Mouse (Mus musculus): ENCODE results near the gene Rasgef1b.
A peak's percentile ranks its signal among the peaks of the same experiment; 100 is the strongest.

Gene Rasgef1b

DNA sequence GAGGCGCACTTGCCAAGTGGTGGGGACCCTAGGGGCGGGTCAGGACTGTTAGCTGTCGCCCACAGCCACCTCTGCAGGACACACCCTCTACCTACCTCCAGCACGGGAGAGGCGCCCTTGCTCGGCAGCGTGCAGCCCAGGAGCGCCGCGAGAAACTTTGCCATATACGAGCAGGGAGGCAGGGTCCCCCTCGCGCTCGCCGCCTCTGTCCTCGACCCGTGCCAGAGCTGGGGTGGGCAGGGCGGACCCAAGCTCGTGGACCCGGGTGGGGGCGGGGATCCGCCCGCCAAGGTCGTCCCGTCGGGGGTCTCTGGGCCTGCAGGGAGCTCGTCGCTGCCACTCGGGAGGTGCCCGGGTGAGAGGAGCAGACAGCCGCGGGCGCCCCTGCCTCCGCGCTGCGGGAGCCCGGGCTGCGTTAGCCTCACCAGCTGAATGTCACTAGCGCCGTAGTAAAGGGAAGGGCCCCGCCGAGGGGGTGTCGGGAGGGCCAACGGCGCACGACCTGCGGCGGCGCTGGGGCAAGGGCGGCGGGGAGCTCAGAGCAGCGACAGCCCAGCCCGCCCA lies at the start of gene Rasgef1b:
Gene Rasgef1b (minus strand): TSS at position 417 of the 564 bp plus-strand sequence.
- peak; percentile 59 to 62 for DNase-seq (ENCODE audit: low spot score in 2 of 2)

- no peak for DNase-seq (ENCODE audit: low spot score in 2 of 2)
Measured at GRCm38 (mm10) chr5:99775342-99775741, 46.5 kb upstream of the Rasgef1b start.

GRCm38 (mm10) chr5:99773265-99773664 lies 44.4 kb upstream of the Rasgef1b start:
- DNase-seq (ENCODE audit: low spot score in 2 of 2), result no peak

DNA sequence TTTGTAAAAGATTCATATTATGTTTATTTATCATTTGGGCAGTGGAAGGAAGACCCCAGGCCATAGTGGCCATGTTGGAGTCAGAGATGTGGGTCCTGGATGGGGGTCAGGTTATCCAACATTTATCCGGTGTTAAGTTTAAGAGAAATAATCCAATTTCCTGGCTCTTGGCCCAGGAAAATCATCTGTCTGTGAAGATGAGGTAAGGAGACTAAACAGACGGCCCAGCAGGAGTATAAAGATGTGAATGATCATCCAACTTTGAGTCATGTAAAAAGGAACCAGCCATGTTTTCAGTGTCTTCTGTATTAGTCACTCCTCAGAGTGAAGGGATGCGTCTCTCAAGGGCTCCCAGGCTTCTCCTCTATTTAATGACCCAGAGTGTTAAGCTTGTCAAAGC lies 35.4 kb upstream of the Rasgef1b start:
- no peak for DNase-seq (ENCODE audit: low spot score in 2 of 2)

- DNase-seq (ENCODE audit: low spot score in 2 of 2), result no peak
Measured at GRCm38 (mm10) chr5:99758859-99759258, 30.0 kb upstream of the Rasgef1b start.

- peak; percentile 19 to 21 for DNase-seq (ENCODE audit: low spot score in 2 of 2)
Measured at GRCm38 (mm10) chr5:99753843-99754242, 25.0 kb upstream of the Rasgef1b start.

- peak; percentile 22 to 59 for DNase-seq (ENCODE audit: low spot score in 2 of 2)
Measured at GRCm38 (mm10) chr5:99753368-99753767, 24.5 kb upstream of the Rasgef1b start.

DNA sequence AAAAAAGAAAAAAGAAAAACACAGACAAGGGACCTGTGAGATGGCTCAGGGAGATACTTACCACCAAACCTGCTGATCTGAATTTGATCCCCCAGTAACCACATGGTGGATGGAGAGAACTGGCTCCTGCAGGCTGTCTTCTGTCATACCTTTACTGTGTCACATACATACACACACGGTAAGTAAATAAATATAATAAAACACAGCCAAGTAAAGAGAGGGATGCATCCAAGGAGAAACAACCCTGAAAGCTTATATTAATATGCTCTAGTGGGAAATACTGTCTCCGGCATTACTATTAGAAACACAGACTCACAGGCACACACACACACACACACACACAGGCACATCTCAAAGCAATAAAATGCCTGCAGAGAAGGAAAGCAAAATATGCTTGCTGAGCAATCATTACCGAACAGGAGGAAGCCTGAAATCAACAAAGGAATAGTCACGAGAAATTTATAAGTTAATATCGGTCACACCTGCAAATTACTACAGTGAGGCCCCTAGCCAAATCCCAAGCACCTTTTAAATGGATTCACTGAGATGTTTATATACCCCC lies 23.9 kb upstream of the Rasgef1b start:
- no peak for DNase-seq (ENCODE audit: low spot score in 2 of 2)

DNA sequence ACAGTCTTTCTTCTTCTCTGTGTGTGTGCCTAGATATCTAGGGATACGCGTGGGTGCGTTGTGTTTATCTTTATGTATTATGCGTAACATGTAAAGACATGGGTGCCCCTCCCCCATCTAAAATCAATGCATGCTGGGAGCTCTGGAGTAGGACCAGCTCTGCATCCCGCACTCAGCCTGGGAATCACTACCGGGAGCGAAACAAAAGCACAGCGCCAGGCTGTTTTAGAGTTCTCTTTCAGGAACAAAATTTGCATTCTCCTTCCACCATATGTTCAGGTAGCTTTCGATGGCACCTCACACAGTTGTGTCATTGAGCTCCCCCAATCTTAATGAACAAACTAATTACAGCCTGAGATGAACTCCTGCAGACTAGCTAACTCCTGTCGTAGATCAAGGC lies 19.6 kb upstream of the Rasgef1b start:
- DNase-seq (ENCODE audit: low spot score in 2 of 2), result no peak

DNA sequence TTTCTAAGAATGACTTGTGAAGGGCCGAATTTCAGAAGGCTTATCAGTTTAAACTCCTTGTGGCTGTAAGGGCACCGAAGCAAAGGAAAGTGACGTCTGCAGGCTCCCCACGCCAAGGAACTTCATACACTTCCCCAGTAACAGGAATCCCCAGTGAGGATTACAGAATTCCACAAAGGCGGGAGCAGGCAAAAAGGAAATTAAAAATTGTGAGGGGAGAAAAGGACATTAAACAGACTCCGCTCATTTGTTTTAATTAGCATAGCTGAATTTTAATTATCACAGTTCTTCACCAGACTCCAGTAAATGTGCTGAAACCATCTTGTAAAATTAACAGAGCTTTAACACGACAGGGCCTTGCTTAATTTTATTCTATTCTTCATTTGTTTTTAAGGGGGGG lies 17.2 kb upstream of the Rasgef1b start:
- no peak for DNase-seq (ENCODE audit: low spot score in 2 of 2)

DNA sequence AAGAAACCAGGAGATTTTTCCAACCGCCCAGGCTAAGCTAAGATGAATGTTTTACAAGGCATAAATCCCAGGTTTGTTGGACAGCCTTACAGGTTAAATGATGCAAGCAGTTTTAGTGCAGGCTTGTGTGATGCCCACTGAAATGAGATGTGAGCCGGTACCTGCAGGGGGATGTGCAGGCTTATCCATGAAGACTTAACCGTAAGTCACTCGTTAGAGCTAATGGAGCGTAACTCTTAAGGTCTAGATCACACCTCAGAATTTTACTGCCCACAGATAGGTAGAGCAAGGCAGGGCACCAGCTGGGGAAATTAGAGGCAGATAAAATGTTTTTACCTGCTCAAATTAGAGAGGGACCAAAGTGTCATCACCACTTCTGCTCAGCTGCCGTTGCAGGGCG lies 14.0 kb upstream of the Rasgef1b start:
- DNase-seq (ENCODE audit: low spot score in 2 of 2), result no peak

DNA sequence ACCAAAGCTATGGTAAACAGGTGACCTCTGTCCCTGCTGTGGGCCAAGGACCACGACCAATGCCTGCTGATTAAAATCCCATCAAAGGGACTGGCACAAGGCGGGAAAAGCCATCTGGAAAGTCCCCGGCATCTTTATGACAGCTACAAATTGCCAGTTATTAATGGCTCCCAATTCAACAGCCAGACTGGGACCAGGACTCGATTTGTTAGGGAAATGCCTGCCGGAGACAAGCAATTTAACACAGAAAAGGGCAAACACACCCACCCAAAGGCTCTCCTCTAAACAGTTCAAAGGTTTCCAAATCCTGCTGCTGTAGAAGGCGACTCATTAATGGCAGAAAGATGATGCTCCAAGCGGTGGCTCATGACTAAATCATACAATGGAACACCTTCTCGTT lies 13.2 kb upstream of the Rasgef1b start:
- DNase-seq (ENCODE audit: low spot score in 2 of 2), result no peak

DNA sequence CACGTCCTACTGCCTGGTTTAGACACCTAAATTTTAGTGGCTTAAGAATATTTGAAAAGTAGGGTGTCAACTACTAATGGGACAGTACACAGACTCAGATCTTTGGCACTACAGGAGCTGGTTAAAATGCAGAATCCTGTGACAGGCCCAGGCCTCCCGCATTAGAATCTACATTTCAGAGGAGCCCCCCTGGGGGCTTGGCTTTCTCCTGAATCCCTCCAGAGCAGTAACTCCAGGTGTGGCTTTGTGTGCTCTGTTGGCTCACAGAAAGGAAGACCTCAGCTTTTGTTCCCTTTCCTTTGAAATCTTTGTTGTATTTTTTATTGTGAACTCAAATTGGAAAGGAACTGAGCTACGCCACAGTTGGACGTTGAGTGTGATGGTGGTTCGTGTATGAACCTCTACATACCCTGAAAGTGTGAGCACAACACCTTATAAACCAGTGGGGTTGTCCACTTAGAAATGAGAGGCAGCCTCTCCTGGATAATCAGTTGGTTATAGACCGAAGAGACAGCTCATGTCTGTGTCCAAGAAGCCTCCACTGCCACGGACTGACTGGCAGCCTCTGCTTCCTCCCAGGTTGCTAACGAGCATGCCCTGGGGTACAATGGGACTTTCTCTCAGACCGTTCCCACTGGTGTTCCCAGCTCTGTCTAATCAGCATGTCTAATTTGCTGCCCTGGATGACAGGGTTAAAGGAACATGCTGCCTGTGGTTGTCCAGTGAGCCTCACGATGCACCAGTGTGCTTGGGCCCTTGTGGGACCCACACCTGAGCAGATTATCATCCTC lies 9.3 kb upstream of the Rasgef1b start:
- DNase-seq (ENCODE audit: low spot score in 2 of 2), result no peak

DNA sequence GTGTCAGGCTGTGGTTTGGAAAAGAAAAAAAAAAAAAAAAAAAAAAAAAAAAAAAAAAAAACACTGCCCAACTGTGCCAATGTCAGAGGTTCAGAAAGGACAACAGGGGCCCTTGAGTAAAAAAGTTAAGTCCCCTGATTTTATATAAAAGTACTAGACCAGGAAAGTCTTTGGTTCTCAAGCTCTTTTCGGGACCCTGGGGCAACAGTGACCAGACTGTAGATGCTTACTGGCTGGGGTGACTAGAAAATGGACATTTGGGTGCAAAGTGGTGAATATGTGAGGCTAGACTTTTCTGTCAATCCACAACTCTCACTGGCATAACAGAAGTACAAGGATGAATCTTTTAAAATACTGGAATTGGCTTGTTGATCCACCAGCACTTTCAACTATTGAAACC lies 1.1 kb upstream of the Rasgef1b start:
- no peak for DNase-seq (ENCODE audit: low spot score in 2 of 2)

GRCm38 (mm10) chr5:99729361-99729882 lies 557 bp upstream of the Rasgef1b start:
- peak; percentile 27 to 39 for DNase-seq (ENCODE audit: low spot score in 2 of 2)

DNA sequence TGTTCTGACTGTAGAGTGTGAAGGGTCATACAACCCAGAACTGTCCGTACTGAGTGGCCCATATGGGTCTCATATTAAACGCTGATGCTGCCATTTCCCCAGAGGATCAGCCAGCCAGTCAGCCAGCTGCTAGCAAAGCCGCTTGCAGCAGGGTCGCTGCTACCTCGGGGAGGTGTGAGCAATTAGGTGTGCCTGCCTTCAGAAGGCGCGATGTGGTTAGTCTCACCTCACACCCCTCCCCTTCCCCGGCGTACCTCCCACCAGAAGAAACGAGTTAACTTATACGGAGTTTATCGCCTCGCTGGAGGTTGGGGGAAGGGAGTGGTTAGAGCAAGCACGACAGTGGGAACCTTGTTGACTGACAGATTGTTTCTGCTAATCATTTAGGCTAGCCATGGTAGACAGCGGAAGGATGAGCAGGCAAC lies 826 bp downstream of the Rasgef1b start:
- peak; percentile 27 to 31 for DNase-seq (ENCODE audit: low spot score in 2 of 2)

DNA sequence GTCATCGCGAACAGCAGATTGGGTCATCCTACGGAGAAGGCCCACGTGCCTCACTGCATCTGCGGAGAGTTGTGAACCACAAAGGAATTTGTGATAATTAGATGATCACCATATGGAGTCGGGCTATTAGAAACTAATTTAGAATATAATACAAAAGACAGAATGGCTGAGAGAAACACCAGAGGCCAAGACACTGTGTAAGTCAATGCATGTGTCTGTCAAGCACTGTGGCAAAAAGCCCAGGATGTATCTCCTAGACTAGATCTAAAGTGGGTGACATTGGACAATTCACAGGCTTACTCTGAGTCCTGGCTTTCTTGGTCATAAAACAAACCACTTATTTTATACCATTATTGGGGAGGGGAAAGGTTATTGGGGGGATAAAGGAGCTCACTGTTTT lies 4.9 kb downstream of the Rasgef1b start:
- no peak for DNase-seq (ENCODE audit: low spot score in 2 of 2)

DNA sequence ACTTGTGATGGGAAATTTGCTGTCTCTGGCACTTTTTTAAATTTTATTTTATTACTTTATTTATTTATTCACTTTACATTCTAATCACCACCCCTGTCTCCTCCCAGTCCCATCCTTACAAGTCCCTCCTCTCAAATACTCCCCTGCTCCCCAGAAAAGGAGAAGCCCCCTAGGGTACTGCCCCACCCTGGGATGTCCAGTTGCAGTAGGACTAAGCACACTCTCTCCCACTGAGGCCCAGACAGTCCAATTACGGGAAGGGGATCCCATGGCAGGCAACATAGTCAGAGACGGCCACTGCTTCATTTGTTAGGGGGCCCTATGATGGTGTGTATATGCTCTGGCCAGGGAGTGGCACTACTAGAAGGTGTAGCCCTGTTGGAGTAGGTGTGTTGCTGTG lies 6.6 kb downstream of the Rasgef1b start:
- no peak for DNase-seq (ENCODE audit: low spot score in 2 of 2)

GRCm38 (mm10) chr5:99720554-99720953 lies 8.3 kb downstream of the Rasgef1b start:
- DNase-seq (ENCODE audit: low spot score in 2 of 2), result no peak

DNA sequence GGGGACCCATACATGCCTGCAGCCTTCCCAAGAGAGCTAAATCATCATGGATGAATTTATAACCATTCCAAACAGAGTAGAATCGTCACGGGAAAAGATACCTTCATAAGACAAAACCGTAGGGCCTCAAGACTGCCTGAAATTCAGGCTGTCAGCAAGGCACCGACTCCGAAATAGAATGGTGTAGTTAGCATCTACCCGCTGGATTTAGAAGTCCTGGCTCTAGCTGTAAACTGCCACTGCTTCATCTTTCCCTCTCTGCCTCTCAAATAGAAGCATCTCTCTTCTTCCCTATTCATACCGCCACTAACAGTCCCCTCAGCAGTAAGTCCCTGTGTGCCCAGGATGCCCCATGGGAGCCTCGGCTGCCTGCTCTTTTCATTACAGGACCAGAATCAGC lies 10.9 kb downstream of the Rasgef1b start:
- peak in 1 of 2 experiments; percentile 26 for DNase-seq (ENCODE audit: low spot score in 2 of 2)

- peak; percentile 50 to 75 for DNase-seq (ENCODE audit: low spot score in 2 of 2)
Measured at GRCm38 (mm10) chr5:99715281-99715744, 13.6 kb downstream of the Rasgef1b start.

- DNase-seq (ENCODE audit: low spot score in 2 of 2), result no peak
Measured at GRCm38 (mm10) chr5:99711947-99712346, 16.9 kb downstream of the Rasgef1b start.

DNA sequence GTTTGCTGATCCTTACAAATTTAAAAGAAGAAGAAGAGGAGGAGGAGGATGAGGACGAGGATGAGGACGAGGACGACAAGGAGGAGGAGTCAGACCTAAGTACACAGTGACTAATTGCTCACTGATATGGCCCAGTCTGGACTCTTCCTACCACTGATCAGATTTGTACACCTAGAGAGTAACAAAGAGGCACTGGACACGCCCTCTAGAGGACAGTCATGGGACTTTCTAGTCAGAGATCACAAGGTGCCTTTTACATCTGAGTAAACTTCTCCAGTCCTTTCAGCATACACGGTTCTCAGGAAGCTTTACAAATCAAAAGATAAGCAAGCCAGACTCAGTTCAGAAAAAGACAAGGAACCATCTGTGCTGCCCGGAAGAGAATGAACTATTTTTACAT lies 20.2 kb downstream of the Rasgef1b start:
- DNase-seq (ENCODE audit: low spot score in 2 of 2), result peak in 1 of 2 experiments; percentile 50

Data from frontal cortex, postnatal 36 days (tissue).